Mouse (Mus musculus) cortical plate, adult 2 months (tissue): Measurements from ENCODE around the gene Tspan12.

Experiments used
- CTCF ChIP-seq: fragments of 200-500 bp; IDR thresholded peaks from 2 replicates; pipeline ENCODE4 v1.5.1; 2011; ENCODE audit warnings: mild to moderate bottlenecking, control low read depth, low read length; ENCODE audit not compliant: insufficient read depth; ENCODE audit errors: extremely low read depth
- POLR2A ChIP-seq: fragments of 200-500 bp; IDR thresholded peaks from 2 replicates; pipeline ENCODE4 v1.6.1; 2011; ENCODE audit warnings: mild to moderate bottlenecking, low read length, control low read depth; ENCODE audit not compliant: insufficient read depth; ENCODE audit errors: extremely low read depth

GRCm38 (mm10) chr6:21839244-21839814 lies 13.0 kb downstream of the Tspan12 start:
- TF ChIP-seq CTCF (no peak), POLR2A (no peak)
